Mouse (Mus musculus): ENCODE measurements around the gene Tbc1d13. TPM values are rescaled to one million over a fixed set of nuclear protein-coding genes. Genes with fewer than 3 reads are reported as not detected.

The Tbc1d13 gene
- polyA plus RNA-seq, 1 experiment from 2014 or later: 7.8 TPM

GRCm38 (mm10) chr2:30191790-30192580 is 58.4 kb downstream of the Tbc1d13 start:
- Histone ChIP-seq H3K4me3 (replicated peaks) (no peak overlapping the region), H3K36me3 (no peaks in the 10 kb centered on the region), H3K27me3 (replicated peaks) (no peaks in the 10 kb centered on the region), H3K27ac (no peak overlapping the region), H3K4me2 (replicated peaks) (no peak overlapping the region), H3K9ac (no peak overlapping the region), H3K4me1 (replicated peaks) (0 out of 2 replicates have a peak, but pooled peaks cover 3% of the 10 kb centered on the region), H3K9me3 (no peaks in the 10 kb centered on the region)
- 81% methylated on average over 12 of the region's 12 CpGs for WGBS
- no peak for ATAC-seq

- Histone ChIP-seq H3K4me3 (replicated peaks) (no peak overlapping the region), H3K9ac (no peak overlapping the region), H3K27me3 (replicated peaks) (no peaks in the 10 kb centered on the region), H3K4me2 (replicated peaks) (no peak overlapping the region), H3K36me3 (no peaks in the 10 kb centered on the region), H3K27ac (no peak overlapping the region), H3K9me3 (no peaks in the 10 kb centered on the region), H3K4me1 (replicated peaks) (0 out of 2 replicates have a peak, but pooled peaks cover 3% of the 10 kb centered on the region)
- WGBS: 77% methylated on average over 3 of the region's 3 CpGs
- no peak for ATAC-seq
Measured at GRCm38 (mm10) chr2:30194656-30195055, 61.1 kb downstream of the Tbc1d13 start.

- no peak overlapping the region for H3K27ac ChIP-seq
- no peaks in the 10 kb centered on the region for H3K9me3 ChIP-seq
- no peak overlapping the region for H3K4me3 ChIP-seq (replicated peaks)
- H3K9ac ChIP-seq: no peak overlapping the region
- no peak for ATAC-seq
- no peak overlapping the region for H3K4me2 ChIP-seq (replicated peaks)
- 63% methylated on average over 4 of the region's 4 CpGs for whole genome bisulfite sequencing
- no peaks in the 10 kb centered on the region for H3K36me3 ChIP-seq
- no peaks in the 10 kb centered on the region for H3K27me3 ChIP-seq (replicated peaks)
- no peaks in the 10 kb centered on the region; the same call in 1 of the 2 replicates for H3K4me1 ChIP-seq (replicated peaks)
Measured at GRCm38 (mm10) chr2:30198021-30198420, 64.5 kb downstream of the Tbc1d13 start.

GRCm38 (mm10) chr2:30199984-30200383 is 66.4 kb downstream of the Tbc1d13 start:
- Histone ChIP-seq H3K4me3 (replicated peaks) (no peak overlapping the region), H3K9ac (no peak overlapping the region), H3K36me3 (no peaks in the 10 kb centered on the region), H3K27ac (peak overlapping the region; percentile 75), H3K27me3 (replicated peaks) (no peaks in the 10 kb centered on the region), H3K4me2 (replicated peaks) (peak overlapping the region; percentile 12; the same call in 1 of the 2 replicates), H3K4me1 (replicated peaks) (peaks cover 5% of the 10 kb centered on the region; the same call in 1 of the 2 replicates), H3K9me3 (no peaks in the 10 kb centered on the region)
- ATAC-seq: peak; percentile 91
- WGBS: 58% methylated on average over 1 of the region's 1 CpGs

- H3K4me1 ChIP-seq (replicated peaks): peaks cover 5% of the 10 kb centered on the region; the same call in 1 of the 2 replicates
- ATAC-seq: peak; percentile 55
- no peaks in the 10 kb centered on the region for H3K9me3 ChIP-seq
- H3K4me3 ChIP-seq (replicated peaks): no peak overlapping the region
- no peak overlapping the region for H3K9ac ChIP-seq
- WGBS: 46% methylated on average over 5 of the region's 5 CpGs
- no peaks in the 10 kb centered on the region for H3K36me3 ChIP-seq
- peak overlapping the region; percentile 20; the same call in 1 of the 2 replicates for H3K4me2 ChIP-seq (replicated peaks)
- no peaks in the 10 kb centered on the region for H3K27me3 ChIP-seq (replicated peaks)
- peak overlapping the region; percentile 71 for H3K27ac ChIP-seq
Measured at GRCm38 (mm10) chr2:30200388-30200925, 66.9 kb downstream of the Tbc1d13 start.

Other genes with a start within 250 kb of the Tbc1d13 start
- gene Odf2, start 244.5 kb upstream of the Tbc1d13 start, polyA plus RNA-seq (2015; fragmentation: Nextera tagmentation; extraction: Ambion mirVana): 43.0 and 44.9 TPM in 2 replicates
- gene Gle1, start 198.3 kb upstream of the Tbc1d13 start, polyA plus RNA-seq (2015; fragmentation: Nextera tagmentation; extraction: Ambion mirVana): 44.5 and 45.5 TPM in 2 replicates
- gene Sptan1, start 168.2 kb upstream of the Tbc1d13 start, polyA plus RNA-seq (2015; fragmentation: Nextera tagmentation; extraction: Ambion mirVana): 73.3 and 82.9 TPM in 2 replicates
- 20.9 and 24.7 TPM in 2 replicates for gene Wdr34, start 84.9 kb upstream of the Tbc1d13 start, polyA plus RNA-seq (2015; fragmentation: Nextera tagmentation; extraction: Ambion mirVana)
- gene Set, start 76.4 kb upstream of the Tbc1d13 start, polyA plus RNA-seq (2015; fragmentation: Nextera tagmentation; extraction: Ambion mirVana): 437 and 494 TPM in 2 replicates
- gene Pkn3, start 56.1 kb upstream of the Tbc1d13 start, polyA plus RNA-seq (2015; fragmentation: Nextera tagmentation; extraction: Ambion mirVana): 10.6 and 11.1 TPM in 2 replicates
- 59.8 and 70.4 TPM in 2 replicates for gene Zdhhc12, start 40.1 kb upstream of the Tbc1d13 start, polyA plus RNA-seq (2015; fragmentation: Nextera tagmentation; extraction: Ambion mirVana)
- gene Zer1, start 9.2 kb upstream of the Tbc1d13 start, polyA plus RNA-seq (2015; fragmentation: Nextera tagmentation; extraction: Ambion mirVana): 5.0 and 5.6 TPM in 2 replicates
- 40.9 and 41.9 TPM in 2 replicates for gene Endog, start 37.7 kb downstream of the Tbc1d13 start, polyA plus RNA-seq (2015; fragmentation: Nextera tagmentation; extraction: Ambion mirVana)
- 59.9 and 62.9 TPM in 2 replicates for gene Spout1, start 44.7 kb downstream of the Tbc1d13 start, polyA plus RNA-seq (2015; fragmentation: Nextera tagmentation; extraction: Ambion mirVana)
- 18.4 and 19.6 TPM in 2 replicates for gene Kyat1, start 72.1 kb downstream of the Tbc1d13 start, polyA plus RNA-seq (2015; fragmentation: Nextera tagmentation; extraction: Ambion mirVana)
- 37.0 and 37.7 TPM in 2 replicates for gene Lrrc8a, start 104.0 kb downstream of the Tbc1d13 start, polyA plus RNA-seq (2015; fragmentation: Nextera tagmentation; extraction: Ambion mirVana)
- gene Gm28035, start 106.8 kb downstream of the Tbc1d13 start, polyA plus RNA-seq (2015; fragmentation: Nextera tagmentation; extraction: Ambion mirVana): 0.21 and 0.29 TPM in 2 replicates
- gene Phyhd1, start 132.5 kb downstream of the Tbc1d13 start, polyA plus RNA-seq (2015; fragmentation: Nextera tagmentation; extraction: Ambion mirVana): 9.8 and 11.5 TPM in 2 replicates
- gene Gm28038, start 147.3 kb downstream of the Tbc1d13 start, polyA plus RNA-seq (2015; fragmentation: Nextera tagmentation; extraction: Ambion mirVana): not detected in 2 replicates
- 28.8 and 34.4 TPM in 2 replicates for gene Dolk, start 152.6 kb downstream of the Tbc1d13 start, polyA plus RNA-seq (2015; fragmentation: Nextera tagmentation; extraction: Ambion mirVana)
- 29.1 and 29.4 TPM in 2 replicates for gene Nup188, start 152.7 kb downstream of the Tbc1d13 start, polyA plus RNA-seq (2015; fragmentation: Nextera tagmentation; extraction: Ambion mirVana)
- gene Sh3glb2, start 225.6 kb downstream of the Tbc1d13 start, polyA plus RNA-seq (2015; fragmentation: Nextera tagmentation; extraction: Ambion mirVana): 68.4 and 69.4 TPM in 2 replicates
- gene Miga2, start 230.5 kb downstream of the Tbc1d13 start, polyA plus RNA-seq (2015; fragmentation: Nextera tagmentation; extraction: Ambion mirVana): 20.9 and 24.1 TPM in 2 replicates